Mouse (Mus musculus): ENCODE results near the gene Cox6a1.

GRCm38 (mm10) chr5:115362819-115363714, 14.3 kb upstream of the Cox6a1 start:
- no peak for TF ChIP-seq CTCF (IDR thresholded peaks at IDR 0.05; ENCODE audit: low read depth, low read length)
- no peak for TF ChIP-seq POLR2A (IDR thresholded peaks at IDR 0.05; ENCODE audit: insufficient read depth, low read length)
- TF ChIP-seq EP300 (IDR thresholded peaks at IDR 0.05; ENCODE audit: insufficient read depth, low read depth, low read length): no peak

All from ES-Bruce4 (cell line).